Mouse (Mus musculus): ENCODE data around the gene C1qa. TPM values are rescaled to one million over a fixed set of nuclear protein-coding genes. Genes with fewer than 3 reads are reported as not detected.

Gene C1qa
- polyA plus RNA-seq, 1 experiment = not detected

GRCm38 (mm10) chr4:136864751-136865470 lies 33.7 kb downstream of the C1qa start:
- no peaks in the 10 kb centered on the region for H3K36me3 ChIP-seq (ENCODE audit: control insufficient read depth, insufficient read depth)
- H3K79me2 ChIP-seq (ENCODE audit: control insufficient read depth, insufficient read depth) = no peaks in the 10 kb centered on the region
- H3ac ChIP-seq (ENCODE audit: control insufficient read depth, insufficient read length, low read depth) = no peak overlapping the region
- H3K27me3 ChIP-seq (ENCODE audit: control insufficient read depth, insufficient read depth, insufficient read length) = peaks cover 57% of the 10 kb centered on the region
- TF ChIP-seq CTCF (IDR thresholded peaks at IDR 0.05; ENCODE audit: control insufficient read depth, insufficient read depth, insufficient read length) (no peak), FOSL1 (IDR thresholded peaks at IDR 0.05; ENCODE audit: insufficient read depth, low read length, poor library complexity, severe bottlenecking) (no peak), MYOD1 (IDR thresholded peaks at IDR 0.05; ENCODE audit: control insufficient read depth, insufficient read length, low read depth) (no peak), USF1 (IDR thresholded peaks at IDR 0.05; ENCODE audit: low read depth) (no peak), MYOG (IDR thresholded peaks at IDR 0.05; ENCODE audit: control insufficient read depth, extremely low read depth, insufficient read length) (no peak)
- no peak overlapping the region for H3K4me3 ChIP-seq (ENCODE audit: insufficient read depth, poor library complexity, severe bottlenecking)
- no peaks in the 10 kb centered on the region for H3K79me3 ChIP-seq (ENCODE audit: low read depth)

DNA sequence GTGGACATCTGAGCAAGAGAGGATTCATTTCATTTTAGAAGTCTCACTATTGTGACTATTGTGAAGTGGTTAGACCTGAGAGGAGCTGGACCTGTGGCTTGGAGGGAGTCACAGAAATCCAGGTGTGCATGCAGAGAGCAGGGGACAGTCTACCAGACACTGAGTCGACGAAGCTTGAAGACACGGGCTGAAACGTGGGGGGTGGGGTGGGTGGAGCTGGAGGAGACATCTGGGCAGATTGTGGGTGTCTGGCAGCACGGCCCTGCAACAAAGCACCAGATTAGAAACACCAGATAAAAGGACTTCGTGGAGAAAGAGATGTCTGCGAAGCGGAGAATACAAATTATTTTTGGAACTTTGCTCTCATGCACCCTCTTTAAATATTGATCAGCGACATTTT lies 35.1 kb downstream of the C1qa start:
- no peak overlapping the region for H3K4me3 ChIP-seq (ENCODE audit: insufficient read depth, poor library complexity, severe bottlenecking)
- H3ac ChIP-seq (ENCODE audit: control insufficient read depth, insufficient read length, low read depth) = no peak overlapping the region
- no peaks in the 10 kb centered on the region for H3K79me2 ChIP-seq (ENCODE audit: control insufficient read depth, insufficient read depth)
- H3K79me3 ChIP-seq (ENCODE audit: low read depth) = no peaks in the 10 kb centered on the region
- peaks cover 59% of the 10 kb centered on the region for H3K27me3 ChIP-seq (ENCODE audit: control insufficient read depth, insufficient read depth, insufficient read length)
- no peak for TF ChIP-seq MAX (IDR thresholded peaks at IDR 0.05)
- TF ChIP-seq MYOD1 (IDR thresholded peaks at IDR 0.05; ENCODE audit: control insufficient read depth, insufficient read length, low read depth) = no peak
- no peak for TF ChIP-seq CEBPB (IDR thresholded peaks at IDR 0.05; ENCODE audit: low read depth)
- TF ChIP-seq MYOG (IDR thresholded peaks at IDR 0.05; ENCODE audit: control insufficient read depth, extremely low read depth, insufficient read length) = no peak
- no peak for TF ChIP-seq USF1 (IDR thresholded peaks at IDR 0.05; ENCODE audit: low read depth)
- no peak for TF ChIP-seq FOSL1 (IDR thresholded peaks at IDR 0.05; ENCODE audit: insufficient read depth, low read length, poor library complexity, severe bottlenecking)
- TF ChIP-seq CTCF (IDR thresholded peaks at IDR 0.05; ENCODE audit: control insufficient read depth, insufficient read depth, insufficient read length) = no peak
- no peaks in the 10 kb centered on the region for H3K36me3 ChIP-seq (ENCODE audit: control insufficient read depth, insufficient read depth)

GRCm38 (mm10) chr4:136862411-136862810 lies 36.2 kb downstream of the C1qa start:
- H3K79me2 ChIP-seq (ENCODE audit: control insufficient read depth, insufficient read depth) = no peaks in the 10 kb centered on the region
- no peaks in the 10 kb centered on the region for H3K79me3 ChIP-seq (ENCODE audit: low read depth)
- no peak overlapping the region for H3ac ChIP-seq (ENCODE audit: control insufficient read depth, insufficient read length, low read depth)
- peaks cover 59% of the 10 kb centered on the region for H3K27me3 ChIP-seq (ENCODE audit: control insufficient read depth, insufficient read depth, insufficient read length)
- no peak overlapping the region for H3K4me3 ChIP-seq (ENCODE audit: insufficient read depth, poor library complexity, severe bottlenecking)
- no peaks in the 10 kb centered on the region for H3K36me3 ChIP-seq (ENCODE audit: control insufficient read depth, insufficient read depth)
- TF ChIP-seq MYOG (IDR thresholded peaks at IDR 0.05; ENCODE audit: control insufficient read depth, extremely low read depth, insufficient read length) (no peak), CEBPB (IDR thresholded peaks at IDR 0.05; ENCODE audit: low read depth) (no peak), CTCF (IDR thresholded peaks at IDR 0.05; ENCODE audit: control insufficient read depth, insufficient read depth, insufficient read length) (no peak), MYOD1 (IDR thresholded peaks at IDR 0.05; ENCODE audit: control insufficient read depth, insufficient read length, low read depth) (no peak), FOSL1 (IDR thresholded peaks at IDR 0.05; ENCODE audit: insufficient read depth, low read length, poor library complexity, severe bottlenecking) (no peak), MAX (IDR thresholded peaks at IDR 0.05) (no peak), USF1 (IDR thresholded peaks at IDR 0.05; ENCODE audit: low read depth) (no peak)

DNA sequence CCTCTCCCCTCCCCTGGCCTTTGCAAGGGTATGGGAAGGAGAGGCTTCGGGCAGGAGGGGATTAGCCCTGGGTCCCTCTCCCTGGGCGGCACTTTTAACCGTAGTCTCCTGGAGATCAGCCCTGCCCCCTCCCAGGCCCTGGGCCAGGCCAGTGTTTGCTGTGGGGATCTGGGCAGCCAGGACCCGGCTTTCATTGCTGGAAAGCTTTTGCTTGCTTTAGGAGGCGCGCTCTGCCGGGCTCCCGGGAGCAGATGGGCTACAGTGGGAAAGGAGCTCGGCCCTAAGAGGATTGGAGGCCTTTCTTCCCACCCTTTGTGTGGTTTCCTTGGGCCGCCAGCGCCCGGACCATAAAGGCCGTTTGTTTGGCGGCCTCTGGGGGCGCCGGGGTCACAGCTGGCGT lies 36.8 kb downstream of the C1qa start:
- Histone ChIP-seq H3ac (ENCODE audit: control insufficient read depth, insufficient read length, low read depth) (no peak overlapping the region), H3K79me2 (ENCODE audit: control insufficient read depth, insufficient read depth) (no peaks in the 10 kb centered on the region), H3K4me3 (ENCODE audit: insufficient read depth, poor library complexity, severe bottlenecking) (no peak overlapping the region), H3K79me3 (ENCODE audit: low read depth) (no peaks in the 10 kb centered on the region), H3K27me3 (ENCODE audit: control insufficient read depth, insufficient read depth, insufficient read length) (peaks cover 64% of the 10 kb centered on the region), H3K36me3 (ENCODE audit: control insufficient read depth, insufficient read depth) (no peaks in the 10 kb centered on the region)
- TF ChIP-seq USF1 (IDR thresholded peaks at IDR 0.05; ENCODE audit: low read depth) (no peak), FOSL1 (IDR thresholded peaks at IDR 0.05; ENCODE audit: insufficient read depth, low read length, poor library complexity, severe bottlenecking) (no peak), MYOG (IDR thresholded peaks at IDR 0.05; ENCODE audit: control insufficient read depth, extremely low read depth, insufficient read length) (no peak), CEBPB (IDR thresholded peaks at IDR 0.05; ENCODE audit: low read depth) (no peak), MYOD1 (IDR thresholded peaks at IDR 0.05; ENCODE audit: control insufficient read depth, insufficient read length, low read depth) (no peak)

DNA sequence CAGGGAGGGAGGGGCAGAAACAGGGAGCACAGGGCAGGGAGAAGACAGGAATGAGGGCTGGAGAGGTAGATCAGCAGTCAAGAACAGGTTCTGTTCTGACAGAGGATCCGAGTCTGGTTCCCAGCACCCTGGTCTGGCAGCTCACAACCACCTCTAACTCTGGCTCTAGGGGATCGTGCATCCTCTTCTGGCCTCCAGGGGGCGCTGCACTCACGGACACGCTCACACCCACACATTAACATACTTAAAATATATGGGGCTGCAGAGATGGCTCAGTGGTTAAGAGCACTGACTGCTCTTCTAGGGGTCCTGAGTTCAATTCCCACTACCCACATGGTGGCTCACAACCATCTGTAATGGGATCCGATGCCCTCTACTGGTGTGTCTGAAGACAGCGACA lies 38.6 kb downstream of the C1qa start:
- Histone ChIP-seq H3K79me3 (ENCODE audit: low read depth) (no peaks in the 10 kb centered on the region), H3K4me3 (ENCODE audit: insufficient read depth, poor library complexity, severe bottlenecking) (no peak overlapping the region), H3K79me2 (ENCODE audit: control insufficient read depth, insufficient read depth) (no peaks in the 10 kb centered on the region), H3ac (ENCODE audit: control insufficient read depth, insufficient read length, low read depth) (no peak overlapping the region), H3K36me3 (ENCODE audit: control insufficient read depth, insufficient read depth) (no peaks in the 10 kb centered on the region), H3K27me3 (ENCODE audit: control insufficient read depth, insufficient read depth, insufficient read length) (peaks cover 60% of the 10 kb centered on the region)
- no peak for TF ChIP-seq CEBPB (IDR thresholded peaks at IDR 0.05; ENCODE audit: low read depth)
- no peak for TF ChIP-seq USF1 (IDR thresholded peaks at IDR 0.05; ENCODE audit: low read depth)
- no peak for TF ChIP-seq FOSL1 (IDR thresholded peaks at IDR 0.05; ENCODE audit: insufficient read depth, low read length, poor library complexity, severe bottlenecking)
- TF ChIP-seq MYOG (IDR thresholded peaks at IDR 0.05; ENCODE audit: control insufficient read depth, extremely low read depth, insufficient read length) = no peak
- TF ChIP-seq MYOD1 (IDR thresholded peaks at IDR 0.05; ENCODE audit: control insufficient read depth, insufficient read length, low read depth) = no peak
- TF ChIP-seq CTCF (IDR thresholded peaks at IDR 0.05; ENCODE audit: control insufficient read depth, insufficient read depth, insufficient read length) = no peak
- no peak for TF ChIP-seq MAX (IDR thresholded peaks at IDR 0.05)

Data from C2C12 (cell line).